Mouse (Mus musculus) forebrain, embryonic 12.5 days (tissue): Measurements from ENCODE around the gene Nmnat3. TPM values are rescaled to one million over a fixed set of nuclear protein-coding genes. Genes with fewer than 3 reads are reported as not detected.

Source experiments
- ATAC-seq: fragments of 200-750 bp; cut with Nextera tagmentation; 2 replicates; pipeline ENCODE4 v1.8.0; 2017; ENCODE audit warnings: moderate TSS enrichment; ENCODE audit not compliant: low FRiP score
- H3K27ac ChIP-seq: fragments of 300-500 bp; sonication (generic); 2 replicates; pipeline ENCODE4 v1.5.1; 2016; ENCODE audit warnings: mild to moderate bottlenecking
- H3K27me3 ChIP-seq: fragments of 300-500 bp; sonication (generic); 2 replicates; pipeline ENCODE4 v1.6.1; 2016; ENCODE audit warnings: mild to moderate bottlenecking
- H3K36me3 ChIP-seq: fragments of 300-500 bp; sonication (generic); replicated peaks from 2 replicates; pipeline ENCODE4 v1.6.1; 2016; ENCODE audit warnings: mild to moderate bottlenecking
- H3K4me1 ChIP-seq: fragments of 300-500 bp; sonication (generic); 2 replicates; pipeline ENCODE4 v1.6.1; 2016
- H3K4me2 ChIP-seq: fragments of 300-500 bp; sonication (generic); 2 replicates; pipeline ENCODE4 v1.6.1; 2016; ENCODE audit warnings: mild to moderate bottlenecking, moderate library complexity
- H3K4me3 ChIP-seq: fragments of 300-500 bp; sonication (generic); replicated peaks from 2 replicates; pipeline ENCODE4 v1.5.1; 2016; ENCODE audit warnings: mild to moderate bottlenecking
- H3K9ac ChIP-seq: fragments of 300-500 bp; sonication (generic); 2 replicates; pipeline ENCODE4 v1.6.1; 2016; ENCODE audit warnings: mild to moderate bottlenecking
- H3K9me3 ChIP-seq: fragments of 300-500 bp; sonication (generic); 2 replicates; pipeline ENCODE4 v1.6.1; 2016
- WGBS: fragments of 180-500 bp; shearing (Covaris S2); methylation state at CpG from one replicate; pipeline ENCODE4 v1.1.7; 2016; 5-methylcytosine and 5-hydroxymethylcytosine counted together
- polyA plus RNA-seq: library from polyadenylated mRNA; unstranded; fragments of >200 nt; fragmentation: Nextera tagmentation; extraction: Ambion mirVana; gene quantifications from 2 replicates; pipeline ENCODE4 v1.2.1, GENCODE M21; 2016

Nmnat3 gene
- polyA plus RNA-seq, 1 experiment from 2014 or later, result 2.4 TPM

DNA sequence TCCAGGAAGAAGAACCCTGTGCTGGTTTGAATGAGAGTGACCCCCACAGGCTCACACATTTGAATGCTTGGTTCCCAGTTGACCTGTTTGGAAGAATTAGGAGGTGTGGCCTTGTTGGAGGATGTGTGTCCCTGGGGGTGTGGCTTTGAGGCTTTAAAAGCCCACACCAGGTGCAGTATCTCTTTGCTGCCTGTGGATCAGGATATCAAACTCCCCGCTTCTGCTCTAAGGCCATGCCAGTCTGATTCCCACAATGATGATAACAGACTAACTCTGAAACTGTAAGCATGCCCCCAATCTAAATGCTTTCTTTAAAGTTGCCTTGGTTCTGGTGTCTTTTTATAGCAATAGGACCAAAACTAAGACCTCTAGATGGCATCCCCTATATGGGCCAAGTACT is 58.6 kb downstream of the Nmnat3 start:
- 93% methylated on average over 1 of the region's 1 CpGs for WGBS
- H3K4me3 ChIP-seq, result no peak overlapping the region
- no peak overlapping the region for H3K9ac ChIP-seq
- no peaks in the 10 kb centered on the region for H3K36me3 ChIP-seq
- H3K27ac ChIP-seq, result no peak overlapping the region
- no peak for ATAC-seq
- no peaks in the 10 kb centered on the region for H3K9me3 ChIP-seq
- peaks cover 17% of the 10 kb centered on the region for H3K4me1 ChIP-seq
- no peaks in the 10 kb centered on the region for H3K27me3 ChIP-seq
- H3K4me2 ChIP-seq, result no peak overlapping the region

GRCm38 (mm10) chr9:98346240-98346639 is 59.0 kb downstream of the Nmnat3 start:
- Histone ChIP-seq H3K9me3 (no peaks in the 10 kb centered on the region), H3K4me1 (peaks cover 20% of the 10 kb centered on the region), H3K27ac (no peak overlapping the region), H3K27me3 (no peaks in the 10 kb centered on the region), H3K4me2 (no peak overlapping the region), H3K9ac (no peak overlapping the region), H3K4me3 (no peak overlapping the region), H3K36me3 (no peaks in the 10 kb centered on the region)
- no peak for ATAC-seq
- 77% methylated on average over 4 of the region's 4 CpGs for WGBS

DNA sequence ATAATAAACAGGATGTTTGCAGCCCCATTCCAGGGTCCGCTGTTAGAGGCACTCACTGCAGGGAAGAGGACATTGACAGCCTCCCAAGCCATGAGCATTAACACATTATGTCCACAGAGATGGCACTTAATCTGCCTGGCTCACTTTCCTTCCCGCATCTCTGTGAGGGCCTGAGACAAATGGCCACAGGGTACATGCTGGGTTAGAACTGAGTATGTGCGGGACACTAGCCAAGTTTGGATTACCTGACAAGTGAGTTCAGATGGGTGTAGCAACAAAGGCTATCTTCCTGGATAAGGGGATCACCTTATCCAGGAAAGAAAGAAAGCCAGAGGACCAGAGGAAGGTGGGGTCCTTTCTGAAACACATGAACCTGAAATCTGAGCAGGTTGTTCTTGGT is 59.8 kb downstream of the Nmnat3 start:
- 92% methylated on average over 3 of the region's 3 CpGs for WGBS
- H3K27ac ChIP-seq, result no peak overlapping the region
- H3K4me1 ChIP-seq, result peaks cover 20% of the 10 kb centered on the region
- no peak overlapping the region for H3K4me2 ChIP-seq
- H3K36me3 ChIP-seq, result no peaks in the 10 kb centered on the region
- H3K4me3 ChIP-seq, result no peak overlapping the region
- H3K27me3 ChIP-seq, result no peaks in the 10 kb centered on the region
- no peak for ATAC-seq
- no peak overlapping the region for H3K9ac ChIP-seq
- no peaks in the 10 kb centered on the region for H3K9me3 ChIP-seq

GRCm38 (mm10) chr9:98350318-98351144 is 63.3 kb downstream of the Nmnat3 start:
- Histone ChIP-seq H3K27me3 (no peaks in the 10 kb centered on the region), H3K4me2 (no peak overlapping the region), H3K9me3 (no peaks in the 10 kb centered on the region), H3K9ac (no peak overlapping the region), H3K4me3 (no peak overlapping the region), H3K27ac (peak overlapping the region; percentile 46; the same call in 1 of the 2 replicates), H3K4me1 (peaks cover 20% of the 10 kb centered on the region), H3K36me3 (no peaks in the 10 kb centered on the region)
- WGBS, result 2% methylated on average over 4 of the region's 4 CpGs
- ATAC-seq, result 0 out of 2 replicates have a peak, but pooled peaks have one; percentile 17

GRCm38 (mm10) chr9:98352332-98352731 is 65.1 kb downstream of the Nmnat3 start:
- Histone ChIP-seq H3K9me3 (no peaks in the 10 kb centered on the region), H3K4me2 (no peak overlapping the region), H3K36me3 (no peaks in the 10 kb centered on the region), H3K27ac (no peak overlapping the region), H3K4me3 (no peak overlapping the region), H3K27me3 (no peaks in the 10 kb centered on the region), H3K4me1 (peaks cover 20% of the 10 kb centered on the region), H3K9ac (no peak overlapping the region)
- ATAC-seq, result no peak
- WGBS, result 90% methylated on average over 6 of the region's 6 CpGs

- Histone ChIP-seq H3K4me3 (no peak overlapping the region), H3K36me3 (no peaks in the 10 kb centered on the region), H3K9ac (no peak overlapping the region), H3K27me3 (no peaks in the 10 kb centered on the region), H3K27ac (no peak overlapping the region), H3K4me2 (no peak overlapping the region), H3K4me1 (peaks cover 12% of the 10 kb centered on the region), H3K9me3 (no peaks in the 10 kb centered on the region)
- WGBS, result 90% methylated on average over 3 of the region's 3 CpGs
- no peak for ATAC-seq
These were observed 67.7 kb downstream of the Nmnat3 start for GRCm38 (mm10) chr9:98354919-98355318.

DNA sequence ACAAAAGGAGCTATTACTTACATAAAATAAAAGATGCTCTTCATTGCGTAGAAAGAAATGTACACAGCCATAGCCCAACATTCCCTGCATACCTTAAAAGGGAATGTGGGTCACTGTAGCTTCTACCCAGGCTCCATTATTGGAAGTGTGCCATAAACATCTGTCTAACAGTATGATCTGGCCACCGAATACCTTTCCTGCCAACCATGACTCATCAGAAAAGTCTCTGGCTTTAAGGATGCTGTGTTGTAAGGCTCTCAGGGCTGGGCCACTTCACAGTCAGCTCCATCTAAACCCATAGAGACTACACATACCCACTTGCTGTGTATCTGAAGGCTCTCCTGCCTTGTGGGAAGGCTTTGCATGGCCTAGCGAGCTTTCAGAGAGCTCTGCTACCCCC is 73.8 kb downstream of the Nmnat3 start:
- Histone ChIP-seq H3K9me3 (no peaks in the 10 kb centered on the region), H3K36me3 (no peaks in the 10 kb centered on the region), H3K4me2 (no peak overlapping the region), H3K4me3 (no peak overlapping the region), H3K27me3 (no peaks in the 10 kb centered on the region), H3K9ac (no peak overlapping the region), H3K27ac (no peak overlapping the region), H3K4me1 (no peaks in the 10 kb centered on the region; the same call in 1 of the 2 replicates)
- WGBS, result 91% methylated on average over 3 of the region's 3 CpGs
- ATAC-seq, result no peak

DNA sequence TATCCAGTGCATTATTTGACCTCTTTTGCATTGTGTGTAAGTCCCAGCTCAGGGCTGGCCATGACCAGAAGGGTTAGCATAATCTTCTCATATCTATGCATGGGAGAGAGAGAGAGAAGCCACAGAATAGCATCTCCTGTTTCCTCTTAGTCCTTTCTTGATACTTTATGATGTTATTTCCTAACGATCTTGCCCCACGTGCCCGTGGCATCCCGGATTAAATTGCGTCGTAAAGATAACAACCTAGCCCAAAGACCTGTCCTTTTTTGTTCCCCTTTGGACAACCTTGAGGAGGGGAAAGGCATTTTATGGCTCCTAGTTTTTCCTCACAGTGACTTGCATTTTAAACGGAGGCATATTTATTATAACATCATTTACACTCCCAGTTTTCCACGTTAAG is 78.8 kb downstream of the Nmnat3 start:
- no peak overlapping the region for H3K4me2 ChIP-seq
- no peaks in the 10 kb centered on the region for H3K27me3 ChIP-seq
- peaks cover 6% of the 10 kb centered on the region; the same call in 1 of the 2 replicates for H3K4me1 ChIP-seq
- no peak overlapping the region for H3K27ac ChIP-seq
- no peaks in the 10 kb centered on the region for H3K9me3 ChIP-seq
- no peaks in the 10 kb centered on the region for H3K36me3 ChIP-seq
- no peak overlapping the region for H3K4me3 ChIP-seq
- H3K9ac ChIP-seq, result no peak overlapping the region
- WGBS, result 82% methylated on average over 8 of the region's 8 CpGs
- no peak for ATAC-seq

DNA sequence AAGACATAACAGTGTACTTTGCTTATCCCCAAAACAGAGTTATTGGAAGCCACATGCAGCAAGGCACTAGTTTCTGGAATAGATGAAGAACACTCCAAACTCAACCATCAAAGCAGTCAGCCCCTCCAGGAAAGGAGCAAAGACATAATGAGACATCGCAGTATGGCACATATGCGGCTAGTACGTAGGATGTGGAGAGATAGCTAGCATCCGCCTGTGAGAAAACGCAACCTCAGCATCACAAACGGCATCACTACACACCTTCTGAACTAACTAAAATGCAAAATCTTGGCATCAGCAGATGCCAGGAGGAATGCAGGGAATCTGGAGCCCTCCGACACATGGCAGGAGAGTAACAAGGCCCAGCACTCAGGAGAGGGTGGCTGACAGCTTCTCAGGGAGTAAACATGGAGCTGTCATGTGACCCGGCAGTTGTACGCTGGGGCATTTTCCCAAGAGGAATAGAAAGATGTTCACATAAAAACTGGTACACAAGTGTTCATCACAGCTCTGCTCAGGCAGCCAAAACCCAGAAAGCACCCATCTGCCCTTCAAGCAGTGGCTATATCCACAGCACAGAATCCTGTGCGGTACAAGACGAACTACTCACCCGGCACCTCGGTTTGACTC is 80.2 kb downstream of the Nmnat3 start:
- ATAC-seq, result no peak
- 90% methylated on average over 13 of the region's 13 CpGs for WGBS

GRCm38 (mm10) chr9:98369707-98370106 is 82.5 kb downstream of the Nmnat3 start:
- Histone ChIP-seq H3K9me3 (no peaks in the 10 kb centered on the region), H3K27ac (no peak overlapping the region), H3K4me2 (no peak overlapping the region), H3K36me3 (no peaks in the 10 kb centered on the region), H3K27me3 (no peaks in the 10 kb centered on the region), H3K4me1 (peaks cover 7% of the 10 kb centered on the region), H3K9ac (no peak overlapping the region), H3K4me3 (no peak overlapping the region)
- WGBS, result 62% methylated on average over 5 of the region's 8 CpGs
- no peak for ATAC-seq

More for the DNA sequence above, 80.2 kb downstream of the Nmnat3 start:
- H3K27me3 ChIP-seq, result no peaks in the 10 kb centered on the region
- no peaks in the 10 kb centered on the region for H3K9me3 ChIP-seq
- H3K9ac ChIP-seq, result no peak overlapping the region
- no peak overlapping the region for H3K4me3 ChIP-seq
- no peaks in the 10 kb centered on the region for H3K36me3 ChIP-seq
- no peak overlapping the region for H3K27ac ChIP-seq
- H3K4me1 ChIP-seq, result peaks cover 6% of the 10 kb centered on the region; the same call in 1 of the 2 replicates
- no peak overlapping the region for H3K4me2 ChIP-seq

DNA sequence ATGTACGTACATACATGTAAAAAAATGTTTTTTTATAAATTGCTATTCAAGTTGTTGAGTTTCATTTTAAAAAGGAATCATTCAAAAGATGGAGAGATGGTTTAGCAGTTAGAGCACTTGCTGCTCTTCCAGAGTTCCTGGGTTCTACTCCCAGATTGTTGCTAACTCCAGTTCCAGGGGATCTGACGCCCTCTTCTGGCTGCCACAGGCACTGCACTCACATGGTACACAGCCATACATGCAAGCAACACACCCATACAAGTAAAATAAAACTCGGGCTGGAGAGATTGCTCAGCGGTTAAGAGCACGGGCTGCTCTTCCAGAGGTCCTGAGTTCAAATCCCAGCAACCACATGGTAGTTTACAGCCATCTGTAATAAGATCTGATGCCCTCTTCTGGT is 86.1 kb downstream of the Nmnat3 start:
- no peak overlapping the region for H3K27ac ChIP-seq
- no peak overlapping the region for H3K9ac ChIP-seq
- peaks cover 18% of the 10 kb centered on the region for H3K4me1 ChIP-seq
- H3K27me3 ChIP-seq, result no peaks in the 10 kb centered on the region
- H3K9me3 ChIP-seq, result no peaks in the 10 kb centered on the region
- no peak overlapping the region for H3K4me3 ChIP-seq
- WGBS, result 92% methylated on average over 5 of the region's 5 CpGs
- no peaks in the 10 kb centered on the region for H3K36me3 ChIP-seq
- H3K4me2 ChIP-seq, result no peak overlapping the region
- ATAC-seq, result no peak

DNA sequence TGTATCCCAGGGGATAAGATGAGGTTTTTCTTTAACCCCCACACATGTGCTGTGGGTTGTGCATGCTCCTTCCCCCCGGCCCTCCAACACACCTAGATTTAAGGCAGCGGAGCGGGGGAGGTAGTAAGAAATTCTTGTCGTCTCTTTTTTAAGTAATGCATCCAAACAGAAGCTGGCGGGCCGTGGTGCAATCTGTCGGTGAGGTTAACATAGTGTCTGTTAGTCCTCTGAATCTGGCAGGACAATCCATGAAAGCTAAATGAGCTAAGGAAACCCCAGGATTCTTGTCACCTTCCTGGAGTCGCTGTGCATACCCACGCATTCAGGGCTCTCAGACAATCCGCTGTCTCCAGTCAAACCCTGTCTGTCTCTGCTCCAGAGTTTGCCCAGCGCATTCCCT is 87.7 kb downstream of the Nmnat3 start:
- no peaks in the 10 kb centered on the region for H3K27me3 ChIP-seq
- H3K9ac ChIP-seq, result no peak overlapping the region
- H3K27ac ChIP-seq, result no peak overlapping the region
- ATAC-seq, result no peak
- no peaks in the 10 kb centered on the region for H3K36me3 ChIP-seq
- H3K9me3 ChIP-seq, result no peaks in the 10 kb centered on the region
- WGBS, result 72% methylated on average over 11 of the region's 11 CpGs
- no peak overlapping the region for H3K4me2 ChIP-seq
- peaks cover 20% of the 10 kb centered on the region for H3K4me1 ChIP-seq
- no peak overlapping the region for H3K4me3 ChIP-seq
